Mouse (Mus musculus): ENCODE measurements at regions not wholly inside any gene's neighbourhood (a gene's known extent, or its start where the extent isn't known, plus 50 kb on each side); places are given as distances from the start of the nearest gene placed in this dataset.
"Not testable (repeated sequence)": the region's sequence is repeated elsewhere in the genome, so short reads cannot be mapped to it uniquely, and the experiment has no call there.

GRCm38 (mm10) chr9:41430391-41431343, 269.2 kb upstream of the Ubash3b start:
- DNase-seq (ENCODE audit: low spot score), result peak; percentile 46
- Histone ChIP-seq H3K4me1 (ENCODE audit: control insufficient read depth, insufficient read depth, low read length) (peaks cover 20% of the 10 kb centered on the region), H3K4me2 (ENCODE audit: low read length) (no peak overlapping the region), H3K27me3 (replicated peaks; ENCODE audit: control insufficient read depth, insufficient read depth, low read length) (no peaks in the 10 kb centered on the region), H3K4me3 (ENCODE audit: low read depth, low read length) (no peak overlapping the region), H3K9ac (ENCODE audit: low read length) (no peak overlapping the region), H3K27ac (ENCODE audit: low read depth, low read length) (peak overlapping the region; percentile 53; the same call in 1 of the 2 replicates), H3K9me3 (replicated peaks; ENCODE audit: control insufficient read depth, low read length) (no peaks in the 10 kb centered on the region), H3K36me3 (ENCODE audit: control insufficient read depth, insufficient read depth, low read length) (peaks cover 6% of the 10 kb centered on the region; the same call in 1 of the 2 replicates)
- no peak for ATAC-seq
- WGBS, result 21% methylated on average over 16 of the region's 16 CpGs

DNA sequence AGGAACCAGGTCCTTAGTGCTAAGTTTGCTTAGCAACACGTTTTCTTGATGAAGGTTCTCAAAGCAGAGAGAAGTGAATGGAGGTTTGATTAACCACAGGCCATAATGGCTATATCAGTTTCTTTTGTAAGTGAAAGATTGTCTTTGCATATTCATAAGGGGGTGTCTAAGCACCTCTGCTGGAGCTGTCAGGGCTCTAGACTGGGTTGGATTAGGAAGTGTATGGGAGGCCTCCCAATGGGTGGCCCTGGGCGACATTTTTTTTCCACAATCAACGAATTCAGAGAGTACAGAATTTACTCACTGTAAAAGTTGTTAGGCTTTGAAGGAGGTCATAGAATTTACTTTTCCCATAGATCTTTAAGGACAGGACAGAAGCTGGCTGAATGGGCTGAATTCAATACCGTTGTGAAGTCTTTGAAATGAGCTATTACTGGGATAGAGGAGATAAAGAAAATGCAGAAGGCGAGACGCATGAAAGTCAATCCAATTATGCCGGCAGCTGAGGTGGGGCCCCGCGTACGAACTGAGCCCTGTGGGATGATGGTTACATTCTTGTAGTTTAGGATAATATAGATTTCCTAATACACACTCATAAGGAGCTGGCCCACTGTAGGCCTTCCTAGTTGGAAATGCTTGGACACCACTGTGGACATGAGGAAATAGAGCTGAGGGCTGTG, 268.4 kb upstream of the Ubash3b start:
- H3K27me3 ChIP-seq (replicated peaks; ENCODE audit: control insufficient read depth, insufficient read depth, low read length), result no peaks in the 10 kb centered on the region
- 8% methylated on average over 10 of the region's 10 CpGs for WGBS
- peak; percentile 84 for DNase-seq (ENCODE audit: low spot score)
- ATAC-seq, result peak; percentile 92
- no peak overlapping the region for H3K9ac ChIP-seq (ENCODE audit: low read length)
- no peak overlapping the region; the same call in 1 of the 2 replicates for H3K27ac ChIP-seq (ENCODE audit: low read depth, low read length)
- H3K9me3 ChIP-seq (replicated peaks; ENCODE audit: control insufficient read depth, low read length), result no peaks in the 10 kb centered on the region
- peaks cover 6% of the 10 kb centered on the region; the same call in 1 of the 2 replicates for H3K36me3 ChIP-seq (ENCODE audit: control insufficient read depth, insufficient read depth, low read length)
- H3K4me2 ChIP-seq (ENCODE audit: low read length), result no peak overlapping the region
- H3K4me1 ChIP-seq (ENCODE audit: control insufficient read depth, insufficient read depth, low read length), result peaks cover 20% of the 10 kb centered on the region
- no peak overlapping the region for H3K4me3 ChIP-seq (ENCODE audit: low read depth, low read length)

GRCm38 (mm10) chr9:41429236-41429635, 267.7 kb upstream of the Ubash3b start:
- Histone ChIP-seq H3K36me3 (ENCODE audit: control insufficient read depth, insufficient read depth, low read length) (peaks cover 6% of the 10 kb centered on the region; the same call in 1 of the 2 replicates), H3K4me2 (ENCODE audit: low read length) (no peak overlapping the region), H3K4me3 (ENCODE audit: low read depth, low read length) (no peak overlapping the region), H3K9me3 (replicated peaks; ENCODE audit: control insufficient read depth, low read length) (no peaks in the 10 kb centered on the region), H3K4me1 (ENCODE audit: control insufficient read depth, insufficient read depth, low read length) (peaks cover 20% of the 10 kb centered on the region), H3K27me3 (replicated peaks; ENCODE audit: control insufficient read depth, insufficient read depth, low read length) (no peaks in the 10 kb centered on the region), H3K27ac (ENCODE audit: low read depth, low read length) (no peak overlapping the region), H3K9ac (ENCODE audit: low read length) (no peak overlapping the region)
- ATAC-seq (no peak; the same call in 1 of the 2 replicates), DNase-seq (ENCODE audit: low spot score) (peak; percentile 65)
- 28% methylated on average over 4 of the region's 4 CpGs for whole genome bisulfite sequencing

DNA sequence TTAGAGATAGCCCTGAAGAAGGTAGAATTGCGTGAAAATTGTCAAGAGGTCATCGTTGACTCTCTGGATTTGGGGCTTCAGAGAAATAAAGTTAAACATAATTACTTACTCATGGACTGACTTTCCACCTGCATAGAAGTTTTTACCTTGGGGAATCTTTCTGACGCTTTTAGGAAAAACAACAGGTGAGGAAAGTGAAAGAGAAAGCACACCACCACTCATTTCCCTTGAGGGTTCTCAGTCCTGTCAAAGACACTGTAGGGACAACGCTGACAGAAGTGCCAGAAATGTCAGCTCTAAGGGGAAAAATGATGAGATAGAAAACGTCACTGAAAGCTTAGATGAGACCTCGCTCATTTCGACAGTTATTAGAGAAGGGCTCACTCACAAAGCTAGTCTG, 265.2 kb upstream of the Ubash3b start:
- Histone ChIP-seq H3K36me3 (ENCODE audit: control insufficient read depth, insufficient read depth, low read length) (peaks cover 6% of the 10 kb centered on the region; the same call in 1 of the 2 replicates), H3K9ac (ENCODE audit: low read length) (no peak overlapping the region), H3K9me3 (replicated peaks; ENCODE audit: control insufficient read depth, low read length) (no peaks in the 10 kb centered on the region), H3K4me2 (ENCODE audit: low read length) (no peak overlapping the region), H3K4me3 (ENCODE audit: low read depth, low read length) (no peak overlapping the region), H3K4me1 (ENCODE audit: control insufficient read depth, insufficient read depth, low read length) (peaks cover 20% of the 10 kb centered on the region), H3K27me3 (replicated peaks; ENCODE audit: control insufficient read depth, insufficient read depth, low read length) (no peaks in the 10 kb centered on the region), H3K27ac (ENCODE audit: low read depth, low read length) (no peak overlapping the region)
- DNase-seq (ENCODE audit: low spot score), result no peak
- no peak for ATAC-seq
- WGBS, result 92% methylated on average over 7 of the region's 7 CpGs

DNA sequence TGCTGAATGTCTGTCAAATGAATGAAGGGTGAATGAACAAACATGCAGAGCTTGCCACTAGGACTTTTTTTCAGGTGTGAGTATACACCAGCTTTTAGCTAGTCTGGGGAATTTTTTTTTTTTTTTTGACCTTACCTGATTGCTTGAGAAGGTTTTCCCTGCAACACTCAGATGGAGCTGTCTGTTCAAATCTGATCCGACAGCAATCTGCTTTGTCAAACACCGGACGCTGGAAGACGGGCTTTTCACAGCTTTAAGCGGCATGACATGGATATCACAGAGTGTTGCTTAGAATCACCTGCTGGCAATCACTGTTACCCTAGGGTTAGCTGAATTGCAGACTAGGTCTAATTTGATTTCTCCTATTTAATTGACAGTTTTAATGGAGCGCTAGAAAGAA, 263.7 kb upstream of the Ubash3b start:
- H3K4me2 ChIP-seq (ENCODE audit: low read length), result no peak overlapping the region
- 73% methylated on average over 6 of the region's 6 CpGs for WGBS
- no peak overlapping the region for H3K27ac ChIP-seq (ENCODE audit: low read depth, low read length)
- no peak for ATAC-seq
- H3K9ac ChIP-seq (ENCODE audit: low read length), result no peak overlapping the region
- no peaks in the 10 kb centered on the region for H3K27me3 ChIP-seq (replicated peaks; ENCODE audit: control insufficient read depth, insufficient read depth, low read length)
- peaks cover 8% of the 10 kb centered on the region; the same call in 1 of the 2 replicates for H3K36me3 ChIP-seq (ENCODE audit: control insufficient read depth, insufficient read depth, low read length)
- no peak overlapping the region for H3K4me3 ChIP-seq (ENCODE audit: low read depth, low read length)
- peak; percentile 16 for DNase-seq (ENCODE audit: low spot score)
- H3K4me1 ChIP-seq (ENCODE audit: control insufficient read depth, insufficient read depth, low read length), result peaks cover 8% of the 10 kb centered on the region; the same call in 1 of the 2 replicates
- no peaks in the 10 kb centered on the region for H3K9me3 ChIP-seq (replicated peaks; ENCODE audit: control insufficient read depth, low read length)

DNA sequence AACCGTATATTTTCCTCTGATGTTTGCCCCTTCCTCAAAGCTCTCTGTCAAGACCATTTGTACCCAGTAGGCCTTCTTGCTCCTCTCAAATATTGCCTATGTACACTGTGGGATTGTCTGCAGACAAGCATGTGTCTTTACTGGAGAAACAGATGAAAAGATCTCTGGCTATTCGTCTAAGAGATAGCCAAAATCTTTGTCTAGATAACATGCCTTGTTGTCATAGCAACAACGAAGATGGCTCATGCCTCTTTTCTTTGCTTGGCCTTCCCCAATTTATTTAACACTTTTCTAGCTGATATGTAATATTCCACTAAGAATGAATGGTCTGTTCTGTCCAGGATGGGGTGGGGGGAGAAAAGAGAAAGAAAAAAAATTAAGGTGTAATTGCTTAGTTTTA, 252.3 kb upstream of the Ubash3b start:
- H3K27me3 ChIP-seq (replicated peaks; ENCODE audit: control insufficient read depth, insufficient read depth, low read length), result no peaks in the 10 kb centered on the region
- DNase-seq (ENCODE audit: low spot score), result peak; percentile 42
- WGBS, result 76% methylated on average over 3 of the region's 3 CpGs
- ATAC-seq, result no peak
- no peaks in the 10 kb centered on the region for H3K9me3 ChIP-seq (replicated peaks; ENCODE audit: control insufficient read depth, low read length)
- H3K4me1 ChIP-seq (ENCODE audit: control insufficient read depth, insufficient read depth, low read length), result 0 out of 2 replicates have a peak, but pooled peaks cover 5% of the 10 kb centered on the region
- H3K4me2 ChIP-seq (ENCODE audit: low read length), result no peak overlapping the region
- no peak overlapping the region for H3K4me3 ChIP-seq (ENCODE audit: low read depth, low read length)
- H3K36me3 ChIP-seq (ENCODE audit: control insufficient read depth, insufficient read depth, low read length), result 0 out of 2 replicates have a peak, but pooled peaks cover 4% of the 10 kb centered on the region
- H3K27ac ChIP-seq (ENCODE audit: low read depth, low read length), result no peak overlapping the region
- no peak overlapping the region for H3K9ac ChIP-seq (ENCODE audit: low read length)

GRCm38 (mm10) chr9:41413091-41413490, 251.6 kb upstream of the Ubash3b start:
- H3K4me3 ChIP-seq (ENCODE audit: low read depth, low read length); H3K4me1 ChIP-seq (ENCODE audit: control insufficient read depth, insufficient read depth, low read length); H3K36me3 ChIP-seq (ENCODE audit: control insufficient read depth, insufficient read depth, low read length); H3K9ac ChIP-seq (ENCODE audit: low read length); H3K4me2 ChIP-seq (ENCODE audit: low read length); H3K27me3 ChIP-seq (replicated peaks; ENCODE audit: control insufficient read depth, insufficient read depth, low read length); ATAC-seq; H3K9me3 ChIP-seq (replicated peaks; ENCODE audit: control insufficient read depth, low read length); H3K27ac ChIP-seq (ENCODE audit: low read depth, low read length): not testable (repeated sequence)
- peak; percentile 32 for DNase-seq (ENCODE audit: low spot score)

DNA sequence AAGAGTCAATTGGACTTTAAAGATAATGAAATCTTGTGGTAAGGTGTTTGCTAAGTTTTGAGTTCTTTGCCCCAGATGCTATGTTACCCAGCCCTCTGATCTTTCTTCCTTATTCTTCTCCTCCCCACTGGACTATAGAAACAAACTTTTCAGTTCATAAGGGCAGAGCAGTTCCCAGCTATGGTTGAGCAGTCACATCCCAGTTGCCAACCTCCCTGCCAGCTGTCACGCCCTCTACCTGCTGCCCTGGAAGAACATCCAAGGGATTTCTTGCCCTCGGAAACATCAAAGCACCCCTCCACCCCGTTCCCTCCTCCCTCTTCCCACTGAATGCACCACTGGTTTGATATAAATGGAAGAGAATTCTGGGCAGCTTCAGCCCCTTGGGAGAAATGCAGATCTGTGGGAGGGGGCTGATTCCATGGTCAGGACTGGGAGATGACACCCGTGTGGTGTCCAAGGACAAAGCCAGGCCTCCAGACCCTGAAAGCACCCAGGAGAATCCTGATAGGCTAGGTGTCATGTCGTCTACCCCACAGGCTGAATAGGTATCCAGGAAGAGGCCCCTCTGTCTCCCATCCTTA, 250.8 kb upstream of the Ubash3b start:
- H3K4me2 ChIP-seq (ENCODE audit: low read length), result no peak overlapping the region
- ATAC-seq, result no peak
- no peak overlapping the region for H3K9ac ChIP-seq (ENCODE audit: low read length)
- 0 out of 2 replicates have a peak, but pooled peaks cover 4% of the 10 kb centered on the region for H3K36me3 ChIP-seq (ENCODE audit: control insufficient read depth, insufficient read depth, low read length)
- no peaks in the 10 kb centered on the region for H3K9me3 ChIP-seq (replicated peaks; ENCODE audit: control insufficient read depth, low read length)
- DNase-seq (ENCODE audit: low spot score), result no peak
- no peak overlapping the region for H3K4me3 ChIP-seq (ENCODE audit: low read depth, low read length)
- H3K27ac ChIP-seq (ENCODE audit: low read depth, low read length), result no peak overlapping the region; the same call in 1 of the 2 replicates
- WGBS, result 36% methylated on average over 5 of the region's 5 CpGs
- H3K4me1 ChIP-seq (ENCODE audit: control insufficient read depth, insufficient read depth, low read length), result peaks cover 9% of the 10 kb centered on the region
- no peaks in the 10 kb centered on the region for H3K27me3 ChIP-seq (replicated peaks; ENCODE audit: control insufficient read depth, insufficient read depth, low read length)
